Mouse (Mus musculus) thymus, adult 2 months (tissue): Measurements from ENCODE around the gene Rpl31.

Source experiments
- CTCF ChIP-seq: fragments of 200-500 bp; IDR thresholded peaks from 2 replicates; pipeline ENCODE4 v1.5.1; 2012; ENCODE audit warnings: mild to moderate bottlenecking, control low read depth, low read length, moderate library complexity, borderline replicate concordance; ENCODE audit not compliant: control insufficient read depth, poor library complexity, insufficient read depth; ENCODE audit errors: extremely low read depth
- POLR2A ChIP-seq: fragments of 200-500 bp; IDR thresholded peaks from 2 replicates; pipeline ENCODE4 v1.6.1; 2012; ENCODE audit warnings: mild to moderate bottlenecking, low read length, control low read depth, moderate library complexity; ENCODE audit not compliant: control insufficient read depth, poor library complexity, insufficient read depth; ENCODE audit errors: extremely low read depth

DNA sequence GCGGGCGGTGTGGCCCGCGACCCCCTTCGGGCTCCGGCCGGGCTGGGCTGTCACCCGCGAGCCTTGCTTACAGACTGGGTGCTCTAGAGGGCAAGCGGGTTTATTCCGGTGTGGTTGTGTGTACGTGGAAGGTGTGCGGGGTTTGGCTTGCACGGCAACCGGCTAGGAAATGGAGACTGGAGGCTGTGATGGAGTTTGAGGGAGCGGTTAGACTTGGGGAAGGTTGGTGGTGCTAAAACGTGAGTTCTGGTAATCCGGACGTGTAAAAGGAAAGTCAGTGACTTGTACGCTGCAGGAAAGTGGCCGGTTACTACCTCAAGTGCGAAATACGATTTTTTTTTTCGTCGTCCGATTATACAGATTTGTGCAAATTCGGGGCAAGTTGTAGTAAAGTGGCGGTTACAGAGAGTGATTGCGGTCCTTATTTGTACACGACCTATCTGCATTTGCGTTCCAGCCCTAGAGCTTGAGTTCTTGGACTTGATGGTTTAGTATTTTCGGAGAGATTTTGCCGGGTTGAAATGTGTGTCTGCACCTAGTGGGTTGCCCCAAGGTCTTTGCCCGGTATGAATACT is 712 bp downstream of the Rpl31 start:
- no peak for TF ChIP-seq CTCF
- no peak for TF ChIP-seq POLR2A
